Mouse (Mus musculus): ENCODE results near the gene Camkk2.

Gene Camkk2

DNA sequence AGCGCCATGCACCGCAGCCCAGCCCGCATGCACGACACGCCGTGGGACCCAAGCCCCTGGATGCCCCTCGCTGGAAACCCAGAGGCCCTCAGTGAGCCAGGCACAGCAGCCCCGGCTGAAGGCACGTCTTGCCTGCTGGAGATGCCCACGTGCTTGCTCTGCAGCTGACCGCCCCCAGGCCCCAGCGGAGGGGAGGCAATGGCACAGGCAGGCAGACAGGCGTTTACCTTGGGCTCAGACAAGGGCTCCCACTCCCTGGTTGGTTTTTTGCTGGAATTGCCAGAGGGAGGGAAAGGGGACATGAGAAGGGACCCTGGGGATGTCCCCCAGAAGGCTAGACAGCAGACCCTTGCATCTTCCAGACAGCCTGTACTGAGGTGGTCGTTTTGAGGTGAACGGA, 42.4 kb downstream of the Camkk2 start:
- DNase-seq (ENCODE audit: low spot score), result no peak

DNA sequence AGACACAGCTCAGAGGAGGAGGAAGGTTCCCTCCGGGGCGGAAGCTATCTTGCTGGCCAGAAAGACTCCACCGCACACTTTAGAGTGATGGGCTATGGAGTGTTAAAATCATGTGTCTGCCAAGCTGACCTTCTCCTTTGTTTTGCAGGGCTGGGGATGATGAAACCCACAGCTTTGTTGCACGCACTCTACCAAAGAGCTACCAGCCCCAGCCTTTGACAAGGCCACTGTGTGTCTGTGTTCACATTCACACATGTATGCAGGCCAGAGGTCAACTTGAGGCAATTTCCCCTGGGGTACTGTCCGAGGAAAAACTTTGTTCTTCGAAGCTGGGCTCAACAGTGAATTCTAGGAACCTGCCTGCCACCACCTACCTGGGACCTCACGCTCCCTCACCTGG, 43.4 kb downstream of the Camkk2 start:
- no peak for DNase-seq (ENCODE audit: low spot score)

DNA sequence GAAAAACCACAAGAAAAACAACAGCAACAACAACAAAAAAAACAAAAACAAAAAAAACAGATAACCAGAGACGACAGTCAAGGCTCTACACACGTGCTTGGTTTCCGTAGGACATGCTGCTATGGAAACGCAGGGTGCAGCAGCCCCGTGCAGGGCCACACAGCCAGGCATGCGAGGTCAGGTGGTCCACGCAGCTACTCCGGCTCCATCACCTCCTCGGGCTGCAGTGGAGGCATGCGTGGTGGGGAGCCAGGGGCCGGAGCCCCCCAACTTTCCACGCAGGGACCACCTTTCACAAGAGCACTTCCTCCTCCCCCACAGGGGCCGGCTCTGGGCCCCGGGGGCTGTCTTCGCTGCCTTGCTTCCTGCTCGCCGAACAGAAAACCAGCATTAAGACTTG, 45.3 kb downstream of the Camkk2 start:
- no peak for DNase-seq (ENCODE audit: low spot score)

DNA sequence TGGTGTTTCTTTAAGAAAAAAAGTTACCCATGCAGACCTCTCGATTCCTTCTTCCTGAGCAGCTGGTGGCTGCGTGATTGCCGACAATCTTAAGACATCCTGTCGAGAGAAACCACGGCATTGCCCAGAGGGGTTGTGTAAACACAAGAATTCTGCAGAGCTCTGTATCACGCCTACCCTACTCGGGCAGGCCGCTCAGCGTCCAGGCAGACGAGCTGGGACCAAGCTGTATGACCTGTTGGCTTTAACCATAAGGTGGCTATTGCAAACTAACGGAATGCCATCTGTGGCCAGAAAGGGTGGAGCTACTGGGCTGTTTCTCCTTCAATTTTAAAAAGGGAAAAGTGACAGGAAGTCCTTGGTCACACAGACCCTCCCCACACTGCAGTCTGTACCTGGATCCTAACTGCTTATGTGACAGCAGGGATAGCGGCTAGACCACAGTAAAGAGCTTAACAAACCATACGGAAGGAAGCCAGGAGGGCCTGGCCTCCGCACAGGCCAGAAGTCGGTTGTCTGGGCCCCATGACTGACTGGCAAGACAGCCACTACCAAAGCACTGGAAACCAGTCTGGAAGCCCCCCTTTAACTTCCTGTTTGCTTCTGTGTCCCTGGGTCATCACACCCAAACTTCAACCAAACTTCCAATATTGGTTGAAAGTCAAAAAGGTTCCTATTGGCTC, 47.1 kb downstream of the Camkk2 start:
- no peak for DNase-seq (ENCODE audit: low spot score)

DNA sequence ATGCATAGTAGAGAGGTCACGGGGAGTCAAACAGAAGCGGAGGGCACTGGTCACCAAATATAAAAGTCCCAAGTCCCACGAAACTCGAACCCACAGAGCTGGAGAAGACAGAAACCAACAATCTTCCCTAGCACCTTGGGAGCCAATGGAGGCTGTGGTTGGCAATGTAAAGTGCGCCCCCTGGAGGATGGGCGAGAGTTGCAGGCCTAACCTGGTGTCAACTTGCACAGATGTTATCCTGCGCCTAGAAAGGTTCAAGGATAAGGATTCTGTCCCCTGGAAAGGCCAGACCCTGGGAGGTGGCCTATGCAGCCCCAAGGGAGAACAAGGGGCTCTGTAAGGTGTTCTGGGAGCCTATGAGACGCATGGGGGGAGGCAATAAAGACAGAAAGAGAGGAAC, 47.9 kb downstream of the Camkk2 start:
- peak; percentile 45 for DNase-seq (ENCODE audit: low spot score)

DNA sequence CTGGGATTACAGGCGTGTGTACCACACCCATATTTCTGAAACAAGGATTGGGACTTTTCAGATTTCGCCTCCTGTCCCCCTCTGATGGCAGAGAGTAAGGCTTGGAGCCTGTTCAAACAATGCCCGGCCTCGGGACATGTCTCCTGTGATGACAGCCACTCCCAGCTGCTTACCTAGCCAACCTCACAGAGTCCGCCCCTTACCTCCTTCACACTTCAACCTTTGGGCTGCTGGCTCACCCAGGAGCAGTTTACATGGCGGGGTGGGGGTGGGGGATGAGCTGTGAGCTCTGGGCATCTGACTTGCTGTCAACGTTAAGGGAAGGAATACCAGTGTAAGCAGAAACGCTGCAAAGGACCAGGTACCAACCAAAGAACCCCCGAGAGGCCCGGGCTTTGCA, 48.4 kb downstream of the Camkk2 start:
- no peak for DNase-seq (ENCODE audit: low spot score)

DNA sequence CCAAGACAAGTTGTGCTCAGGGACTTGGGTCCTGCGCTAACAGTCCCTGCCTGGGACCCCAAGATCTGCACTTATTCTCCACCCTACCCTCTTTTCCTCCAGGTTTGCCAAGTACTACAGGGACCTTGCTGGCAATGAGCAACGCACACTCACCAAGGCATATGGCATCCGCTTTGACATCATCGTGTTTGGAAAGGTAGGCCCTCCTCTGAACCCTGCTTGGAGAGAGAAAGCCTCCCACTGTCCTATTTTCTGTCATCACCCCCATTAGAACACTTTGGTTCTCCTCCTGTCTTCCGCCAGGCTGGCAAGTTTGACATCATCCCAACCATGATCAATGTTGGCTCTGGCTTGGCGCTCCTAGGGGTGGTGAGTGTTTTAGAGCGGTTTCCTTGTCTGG, 52.1 kb downstream of the Camkk2 start:
- DNase-seq (ENCODE audit: low spot score), result no peak

DNA sequence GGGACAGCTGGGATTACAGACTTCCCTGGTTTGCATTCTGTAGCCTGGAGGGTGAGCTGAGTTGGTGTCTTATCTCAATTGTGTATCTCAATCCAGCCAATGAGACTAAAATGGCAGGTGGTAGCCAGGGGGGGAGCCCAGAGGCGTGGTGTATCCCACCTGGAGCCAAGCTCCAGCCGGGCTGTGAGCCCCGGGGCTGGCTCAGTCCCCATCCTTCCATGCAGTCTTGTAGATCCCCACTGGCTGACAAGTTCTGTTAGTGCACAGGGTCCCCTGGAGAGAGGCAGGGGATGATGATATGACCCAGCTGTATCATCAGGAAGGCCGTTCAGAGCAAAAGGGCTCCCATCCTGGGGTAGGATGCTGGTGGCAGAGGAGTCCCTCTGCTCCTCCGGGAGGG, 52.6 kb downstream of the Camkk2 start:
- DNase-seq (ENCODE audit: low spot score), result no peak

DNA sequence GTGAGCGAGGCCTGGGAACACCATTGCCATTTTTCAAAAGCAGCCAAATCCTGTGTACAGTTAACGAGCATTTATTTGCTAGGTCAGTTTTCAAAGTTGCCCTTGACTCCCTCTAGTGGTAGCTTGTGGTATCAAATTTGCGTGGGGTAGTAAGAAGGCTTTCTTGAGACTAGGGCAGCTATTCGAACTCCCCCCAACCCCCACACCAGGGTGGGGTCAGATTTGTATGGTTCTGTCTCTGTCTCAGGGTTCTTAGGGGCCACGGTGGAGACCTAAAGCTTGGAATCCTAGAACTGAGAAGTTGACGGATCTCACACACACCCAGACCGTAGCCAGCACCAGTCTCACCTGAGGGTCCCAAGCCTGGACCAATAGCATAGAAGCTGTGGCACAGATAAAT, 53.1 kb downstream of the Camkk2 start:
- DNase-seq (ENCODE audit: low spot score), result peak; percentile 68

DNA sequence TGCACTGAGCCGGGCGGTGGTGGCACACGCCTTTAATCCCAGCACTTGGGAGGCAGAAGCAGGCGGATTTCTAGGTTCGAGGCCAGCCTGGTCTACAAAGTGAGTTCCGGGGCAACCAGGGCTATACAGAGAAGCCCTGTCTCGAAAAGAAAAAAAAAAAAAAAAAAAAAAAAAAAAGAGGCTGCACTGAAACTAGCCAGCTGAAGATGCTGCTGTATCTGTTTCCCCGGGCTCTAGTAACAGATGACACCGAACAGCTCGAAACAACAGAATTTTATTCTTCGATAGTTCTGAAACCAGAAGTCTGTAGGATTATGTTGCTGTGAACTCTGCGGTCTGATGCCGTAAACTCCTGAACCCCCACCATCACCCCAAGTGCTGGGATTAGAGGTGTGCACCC, 53.8 kb downstream of the Camkk2 start:
- DNase-seq (ENCODE audit: low spot score), result no peak

DNA sequence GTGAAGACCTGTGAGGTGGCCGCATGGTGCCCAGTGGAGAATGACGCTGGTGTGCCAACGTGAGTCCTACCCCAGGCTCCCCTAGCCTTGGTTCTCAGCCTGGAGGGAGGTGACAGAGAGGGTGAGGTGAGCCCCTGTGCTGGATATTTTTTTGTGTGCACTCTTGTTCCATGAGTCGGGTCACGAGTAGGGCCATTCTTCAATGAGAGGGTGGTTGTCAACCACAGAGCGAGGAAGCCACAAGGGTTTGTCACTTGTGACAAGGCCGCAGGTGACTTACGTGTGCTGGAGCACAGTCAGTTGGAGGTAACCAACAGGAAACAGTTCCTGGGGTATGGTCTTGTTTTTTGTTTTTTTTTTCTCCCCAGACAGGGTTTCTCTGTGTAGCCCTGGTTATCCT, 60.0 kb downstream of the Camkk2 start:
- no peak for DNase-seq (ENCODE audit: low spot score)

DNA sequence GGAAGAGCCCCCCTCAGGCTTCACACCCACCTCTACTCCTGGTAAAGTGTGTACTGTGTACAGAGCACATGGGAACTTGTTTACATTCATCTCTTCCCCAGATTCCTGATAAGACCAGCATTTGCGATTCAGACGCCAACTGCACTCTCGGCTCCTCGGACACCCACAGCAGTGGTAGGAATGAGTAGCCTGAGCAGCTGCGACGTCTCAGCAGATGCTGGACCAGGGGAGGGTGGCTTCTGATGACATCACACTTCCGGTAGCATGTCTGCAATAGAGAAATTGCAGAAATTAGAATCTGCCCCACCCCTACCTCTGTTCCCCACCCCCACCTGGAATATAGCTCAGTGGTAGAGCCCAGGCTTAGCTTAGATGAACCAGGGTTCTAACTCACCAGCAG, 60.8 kb downstream of the Camkk2 start:
- DNase-seq (ENCODE audit: low spot score), result no peak

DNA sequence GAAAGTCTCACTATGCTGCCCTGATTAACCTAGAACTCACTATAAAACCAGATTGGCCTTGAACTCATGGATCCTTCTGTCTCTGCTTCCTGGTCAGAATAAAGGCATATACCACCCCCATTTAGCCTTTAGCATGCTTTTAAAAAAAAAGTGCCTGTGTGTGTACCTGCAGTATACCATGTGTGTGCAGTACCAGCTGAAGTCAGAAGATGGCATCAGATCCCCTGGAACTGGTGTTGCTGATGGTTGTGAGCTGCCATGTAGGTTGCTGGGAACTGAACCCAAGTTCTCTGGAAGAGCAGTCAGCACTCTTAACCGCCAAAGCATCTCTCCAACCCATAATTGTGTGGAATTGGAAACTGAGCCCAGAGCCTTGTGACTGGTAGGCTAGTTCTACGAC, 62.4 kb downstream of the Camkk2 start:
- no peak for DNase-seq (ENCODE audit: low spot score)

DNA sequence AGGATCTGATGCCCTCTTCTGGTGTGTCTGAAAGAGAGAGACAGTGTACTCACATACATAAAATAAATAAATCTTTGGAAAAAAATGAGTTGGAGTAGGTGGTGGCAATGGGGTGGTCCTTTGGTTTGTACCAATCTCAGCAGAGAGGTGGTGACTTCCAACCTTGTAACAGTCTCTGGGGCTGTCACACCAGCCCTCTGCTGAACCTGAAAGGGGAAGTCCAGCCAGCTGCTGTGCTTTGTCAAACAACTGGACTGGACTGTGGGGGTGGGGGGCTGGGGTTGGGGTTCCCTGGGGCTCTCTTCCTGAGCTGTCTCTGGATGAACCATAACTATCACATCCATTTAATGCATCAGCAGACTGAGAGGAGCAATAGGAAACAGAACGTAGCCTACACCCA, 63.5 kb downstream of the Camkk2 start:
- no peak for DNase-seq (ENCODE audit: low spot score)

DNA sequence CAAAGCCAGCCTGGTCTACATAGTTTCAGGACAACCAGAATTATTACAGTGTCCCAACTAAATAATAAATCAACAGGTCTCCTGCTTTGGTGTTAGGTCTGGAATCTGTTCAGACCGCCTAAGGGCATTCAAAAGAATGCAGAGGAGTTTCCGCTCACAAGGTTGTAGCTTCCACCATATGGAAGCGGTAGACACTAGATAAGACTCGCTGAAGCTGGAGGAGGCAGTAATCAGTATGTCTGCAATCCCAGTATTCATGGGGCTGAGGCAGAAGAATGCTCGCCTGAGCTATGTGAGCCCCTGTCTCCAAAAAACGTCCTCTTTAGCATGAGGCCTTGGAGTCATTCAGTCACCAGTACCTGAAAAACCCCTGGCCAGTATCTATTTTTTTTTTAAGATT, 70.4 kb downstream of the Camkk2 start:
- DNase-seq (ENCODE audit: low spot score), result no peak

DNA sequence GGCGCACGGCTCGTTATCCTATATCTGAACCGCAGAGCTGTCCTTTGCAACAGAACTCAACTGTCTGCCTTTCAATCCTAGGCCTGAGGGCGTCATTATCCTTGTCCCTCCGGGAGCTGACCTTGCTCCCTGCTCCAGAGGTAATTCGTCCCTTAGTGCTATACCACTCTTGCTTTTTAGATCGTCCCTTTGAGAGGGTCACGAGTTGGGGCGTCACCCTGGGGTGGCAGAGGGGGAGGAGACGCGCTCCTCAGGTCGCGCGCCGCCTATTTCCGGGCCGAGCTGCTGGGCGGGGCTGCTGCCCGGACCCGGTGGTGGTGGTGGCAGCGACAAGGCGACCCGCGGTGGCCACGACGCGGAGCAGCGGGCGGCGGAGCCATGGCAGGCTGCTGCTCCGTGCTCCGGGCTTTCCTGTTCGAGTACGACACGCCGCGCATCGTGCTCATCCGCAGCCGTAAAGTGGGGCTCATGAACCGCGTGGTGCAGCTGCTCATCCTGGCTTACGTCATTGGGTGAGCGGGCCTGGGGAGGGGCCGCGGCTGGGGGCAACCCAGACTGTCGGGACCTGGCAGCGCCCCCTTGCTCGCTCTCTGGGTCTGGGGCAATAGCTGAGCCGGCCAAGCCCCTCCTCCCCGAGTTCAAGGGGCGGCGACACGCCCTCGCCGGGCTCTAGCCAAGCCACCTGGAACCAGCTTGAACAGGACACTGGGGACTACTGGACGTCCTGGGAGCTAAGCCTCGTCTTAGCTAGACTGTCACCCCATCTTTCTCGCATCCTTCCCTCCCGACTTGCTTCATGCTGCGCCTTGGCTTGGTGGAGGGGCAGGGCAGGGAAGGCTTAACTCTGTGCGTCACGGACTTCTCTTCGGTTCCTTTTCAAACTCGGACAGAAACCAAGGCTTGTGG, 71.7 kb downstream of the Camkk2 start, which contains the start of gene P2rx4:
P2rx4 (plus strand) TSS at position 269 of the 906 bp plus-strand sequence.
- DNase-seq (ENCODE audit: low spot score), result peak; percentile 74

DNA sequence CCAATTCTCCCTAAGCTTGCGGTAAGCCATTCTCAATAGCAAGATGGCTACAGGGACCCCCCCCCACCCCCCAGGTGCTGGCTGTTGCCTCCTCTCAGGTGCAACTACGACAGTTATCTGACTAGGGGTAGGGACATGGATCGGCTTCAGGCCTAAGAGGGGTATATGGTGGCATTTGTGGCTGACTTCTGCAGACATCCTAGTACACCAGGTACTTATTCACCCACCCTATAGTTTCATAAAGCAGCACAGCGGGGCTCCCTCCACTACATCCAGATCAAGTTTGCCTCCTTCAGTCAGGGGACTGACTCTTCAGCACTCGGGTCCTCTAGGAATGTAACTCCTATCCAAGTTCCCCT, 72.3 kb downstream of the Camkk2 start:
- no peak for DNase-seq (ENCODE audit: low spot score)

DNA sequence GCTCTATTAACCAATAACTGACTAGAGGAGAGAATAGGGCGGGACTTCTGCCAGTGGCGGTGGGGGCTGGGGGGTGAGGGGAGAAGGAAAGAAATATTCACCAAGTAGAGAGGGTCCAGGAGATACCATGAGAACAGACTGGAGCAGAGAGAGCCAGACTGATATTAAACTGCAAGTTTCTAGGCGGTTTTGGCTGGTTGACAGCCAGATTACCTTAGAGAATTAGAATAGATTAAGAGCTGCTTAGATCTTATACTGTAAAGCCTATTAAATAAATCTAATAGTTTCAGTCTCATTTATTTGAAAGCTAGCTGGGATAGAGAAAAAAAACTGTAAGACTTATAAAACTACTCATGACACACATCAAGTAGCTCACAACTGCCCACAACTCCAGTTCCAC, 74.0 kb downstream of the Camkk2 start:
- DNase-seq (ENCODE audit: low spot score), result no peak

DNA sequence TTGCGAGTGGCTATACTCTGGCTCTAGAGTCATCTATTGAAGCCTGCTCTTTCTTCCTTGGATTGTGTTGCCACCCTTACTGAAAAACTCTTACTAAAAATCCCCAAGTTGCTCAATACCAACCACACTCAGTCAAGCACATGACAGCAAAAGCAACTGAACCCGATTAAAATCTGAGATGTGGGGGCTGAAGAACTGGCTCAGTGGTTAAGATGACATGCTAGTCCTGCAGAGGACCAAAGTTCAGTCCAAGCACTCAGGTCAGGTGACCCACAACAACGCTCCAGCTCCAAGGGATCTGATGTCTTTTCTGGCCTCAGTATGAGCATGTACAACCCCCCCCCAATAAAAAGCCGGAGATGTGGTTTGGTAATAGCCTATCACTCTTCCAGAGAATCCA, 74.6 kb downstream of the Camkk2 start:
- DNase-seq (ENCODE audit: low spot score), result no peak

DNA sequence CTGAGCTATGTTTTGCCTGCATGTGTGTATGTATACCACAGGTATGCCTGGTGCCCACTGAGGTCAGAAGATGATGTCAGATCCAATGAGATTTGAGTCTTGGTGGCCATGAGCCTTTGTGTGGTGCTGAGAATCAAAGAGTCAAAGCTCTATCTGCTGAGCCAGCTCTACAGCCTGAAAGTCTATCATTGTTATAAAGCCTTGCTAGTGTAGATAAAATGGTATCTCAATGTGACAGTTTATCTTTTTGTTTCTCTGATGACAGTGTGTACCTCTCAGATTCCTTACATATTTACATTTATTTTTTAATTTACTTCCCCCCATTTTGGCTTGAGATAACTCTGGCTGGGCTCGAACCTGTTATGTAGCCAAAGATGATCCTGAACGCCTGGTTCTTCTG, 75.6 kb downstream of the Camkk2 start:
- no peak for DNase-seq (ENCODE audit: low spot score)

DNA sequence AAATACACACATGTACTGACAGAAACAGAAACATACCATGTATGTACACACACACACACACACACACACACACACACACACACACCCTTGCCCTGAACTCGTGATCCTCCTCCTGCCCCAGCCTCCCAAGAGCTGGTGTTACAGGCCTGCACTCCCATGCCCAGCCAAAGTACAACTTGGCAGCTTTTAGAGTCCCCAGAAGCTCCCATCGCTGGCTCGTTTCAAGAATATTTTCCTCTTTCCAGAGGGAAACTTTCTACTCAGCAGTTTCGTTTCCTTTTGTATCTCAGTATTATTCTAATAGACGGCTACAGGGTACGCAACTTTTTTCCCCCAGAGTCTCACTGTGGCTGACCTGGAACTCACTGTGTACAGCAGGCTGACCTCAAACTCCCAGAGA, 77.1 kb downstream of the Camkk2 start:
- DNase-seq (ENCODE audit: low spot score), result no peak

DNA sequence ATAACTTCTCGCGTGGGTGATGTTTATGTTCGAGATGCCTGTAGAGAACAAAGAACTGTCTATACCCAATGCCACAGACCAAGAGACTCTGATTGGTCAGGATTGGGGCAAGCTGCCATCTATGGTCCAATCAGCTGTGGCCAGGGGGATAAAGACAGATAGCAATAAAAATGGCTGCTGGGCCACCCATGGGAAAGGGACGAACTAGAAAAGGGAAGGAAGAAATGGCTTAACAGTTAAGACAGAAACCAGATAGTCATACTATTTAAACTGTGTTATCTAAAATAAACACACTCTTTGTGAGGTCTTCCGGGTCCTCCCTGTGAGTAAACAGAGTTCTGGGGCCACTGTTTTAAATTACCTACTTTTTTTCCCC, 78.4 kb downstream of the Camkk2 start:
- DNase-seq (ENCODE audit: low spot score), result no peak

DNA sequence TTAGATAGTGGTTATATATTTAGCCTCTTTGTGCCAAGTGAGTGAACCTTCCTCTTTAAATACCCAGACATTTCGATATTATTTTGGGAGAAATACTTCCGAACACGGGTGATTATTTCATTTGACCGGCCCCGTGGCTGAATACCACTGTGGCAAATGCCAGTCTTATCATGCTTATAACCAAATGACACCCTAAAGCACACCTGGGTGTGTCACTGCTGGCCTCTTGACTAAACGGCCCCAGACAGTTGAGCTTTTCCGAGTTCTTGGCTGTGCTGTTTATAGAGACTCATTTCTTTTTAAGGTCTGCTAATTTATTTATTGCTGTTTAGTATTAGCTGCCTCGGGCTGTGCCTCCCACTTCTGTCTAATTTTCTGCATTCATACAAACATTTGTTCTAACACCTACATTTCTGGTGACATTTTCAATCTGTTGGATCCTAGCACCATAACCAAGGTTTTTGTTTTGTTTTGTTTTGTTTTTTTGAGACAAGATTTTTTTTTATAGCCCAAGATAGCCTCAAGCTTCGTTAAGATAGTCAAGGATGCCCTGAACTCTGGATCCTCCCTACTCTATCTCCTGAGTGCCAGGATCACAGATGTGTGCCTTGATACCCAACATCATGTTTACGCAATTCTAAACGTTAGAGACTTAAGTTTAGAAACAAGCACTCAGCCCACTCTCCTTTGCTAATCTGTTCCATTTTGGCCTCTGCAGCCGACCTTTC, 78.9 kb downstream of the Camkk2 start:
- DNase-seq (ENCODE audit: low spot score), result no peak
